Mouse (Mus musculus): ENCODE data around the gene Nosip. TPM values are rescaled to one million over a fixed set of nuclear protein-coding genes. Genes with fewer than 3 reads are reported as not detected.

Gene Nosip
- polyA plus RNA-seq, 1 experiment from 2014 or later = 63.0 TPM

DNA sequence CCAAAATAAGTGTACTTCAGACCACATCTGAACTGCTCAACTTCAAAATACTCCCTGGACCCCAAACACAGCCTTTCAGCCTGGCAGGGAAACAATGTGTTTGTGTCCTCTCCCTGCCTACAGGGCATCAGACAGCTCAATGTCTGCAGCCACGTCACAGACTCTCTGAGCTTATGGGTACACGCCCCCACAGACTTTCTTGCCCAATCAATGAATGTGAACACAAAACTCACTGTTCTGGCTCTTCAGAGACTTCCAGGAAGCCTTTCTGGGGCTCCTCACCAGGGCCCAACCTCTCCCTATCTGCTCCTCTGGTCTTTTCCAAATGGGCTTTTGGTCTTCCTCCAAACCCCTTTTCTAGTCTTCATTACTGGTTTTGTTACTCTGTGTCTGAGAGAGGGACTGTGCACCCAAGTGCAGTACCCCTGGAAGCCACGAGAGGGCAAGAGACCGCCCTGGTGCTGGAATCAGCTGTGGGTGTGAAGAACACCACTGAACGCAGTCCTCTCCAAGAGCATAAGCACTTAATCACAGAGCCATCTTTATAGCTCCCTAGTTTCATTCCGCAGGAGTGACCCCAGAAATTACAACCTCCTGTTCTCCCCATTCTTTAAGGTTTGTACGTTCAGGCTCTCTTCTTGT lies 24.4 kb upstream of the Nosip start:
- Histone ChIP-seq H3K27ac (no peak overlapping the region; the same call in 1 of the 2 replicates), H3K4me3 (no peak overlapping the region), H3K9me3 (no peaks in the 10 kb centered on the region), H3K9ac (no peak overlapping the region), H3K4me2 (no peak overlapping the region), H3K36me3 (peaks cover 99% of the 10 kb centered on the region), H3K27me3 (no peaks in the 10 kb centered on the region), H3K4me1 (0 out of 2 replicates have a peak, but pooled peaks cover 4% of the 10 kb centered on the region)
- WGBS = 72% methylated on average over 7 of the region's 7 CpGs
- ATAC-seq (ENCODE audit: insufficient number of reproducible peaks, low FRiP score, low TSS enrichment, low read depth) = no peak

DNA sequence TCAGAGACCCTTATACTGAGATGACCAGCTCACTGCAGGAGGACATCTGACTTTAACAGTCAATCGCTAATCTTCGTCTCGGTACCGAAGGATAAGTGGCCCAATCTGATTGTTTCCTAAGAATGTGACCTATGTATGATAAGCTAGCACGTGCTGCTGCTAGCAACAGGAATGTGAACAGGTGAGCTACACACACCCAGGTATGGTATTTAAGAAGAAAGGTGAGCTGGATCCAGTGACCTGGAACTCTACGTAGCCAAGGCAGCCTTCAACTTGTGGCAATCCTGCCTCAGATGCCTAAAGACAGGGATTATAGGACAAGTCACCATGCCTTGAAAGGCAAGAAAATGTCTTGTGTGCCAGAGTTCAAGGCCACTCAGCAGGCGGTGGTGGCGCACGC lies 23.8 kb upstream of the Nosip start:
- H3K36me3 ChIP-seq = peaks cover 99% of the 10 kb centered on the region
- no peak overlapping the region for H3K4me3 ChIP-seq
- H3K27ac ChIP-seq = no peak overlapping the region
- 92% methylated on average over 9 of the region's 9 CpGs for WGBS
- H3K4me1 ChIP-seq = 0 out of 2 replicates have a peak, but pooled peaks cover 4% of the 10 kb centered on the region
- H3K9me3 ChIP-seq = no peaks in the 10 kb centered on the region
- no peaks in the 10 kb centered on the region for H3K27me3 ChIP-seq
- ATAC-seq (ENCODE audit: insufficient number of reproducible peaks, low FRiP score, low TSS enrichment, low read depth) = no peak
- H3K9ac ChIP-seq = no peak overlapping the region
- H3K4me2 ChIP-seq = no peak overlapping the region

DNA sequence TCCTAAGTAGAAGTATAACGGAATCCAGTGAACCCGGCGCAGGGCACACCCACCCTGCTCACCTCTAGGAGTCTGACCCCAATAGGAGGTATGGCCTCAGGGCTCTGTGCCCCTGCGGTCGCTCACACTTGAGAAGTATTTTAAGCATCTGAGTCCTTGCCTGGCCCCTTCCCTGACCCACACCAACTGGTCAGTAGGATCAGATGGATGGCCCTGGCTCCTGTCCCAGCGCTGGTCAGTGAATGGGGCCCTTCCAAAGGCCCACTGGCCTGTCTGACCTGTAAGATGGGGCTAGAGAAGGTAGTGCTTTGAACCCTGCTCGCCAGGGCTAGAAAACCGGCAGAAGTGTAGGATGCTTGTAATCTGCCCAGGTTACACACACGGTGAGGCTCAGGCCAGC lies 21.4 kb upstream of the Nosip start:
- Histone ChIP-seq H3K4me3 (no peak overlapping the region), H3K9ac (no peak overlapping the region), H3K9me3 (no peaks in the 10 kb centered on the region), H3K27me3 (no peaks in the 10 kb centered on the region), H3K27ac (no peak overlapping the region), H3K36me3 (peaks cover 97% of the 10 kb centered on the region), H3K4me2 (no peak overlapping the region), H3K4me1 (0 out of 2 replicates have a peak, but pooled peaks cover 4% of the 10 kb centered on the region)
- no peak for ATAC-seq (ENCODE audit: insufficient number of reproducible peaks, low FRiP score, low TSS enrichment, low read depth)
- WGBS = 94% methylated on average over 9 of the region's 9 CpGs

- H3K27ac ChIP-seq = no peak overlapping the region
- peaks cover 97% of the 10 kb centered on the region for H3K36me3 ChIP-seq
- 94% methylated on average over 14 of the region's 14 CpGs for WGBS
- H3K4me2 ChIP-seq = no peak overlapping the region
- H3K4me1 ChIP-seq = 0 out of 2 replicates have a peak, but pooled peaks cover 3% of the 10 kb centered on the region
- H3K27me3 ChIP-seq = no peaks in the 10 kb centered on the region
- H3K4me3 ChIP-seq = no peak overlapping the region
- H3K9ac ChIP-seq = no peak overlapping the region
- H3K9me3 ChIP-seq = no peaks in the 10 kb centered on the region
- ATAC-seq (ENCODE audit: insufficient number of reproducible peaks, low FRiP score, low TSS enrichment, low read depth) = no peak
Measured at GRCm38 (mm10) chr7:45043307-45043706, 18.9 kb upstream of the Nosip start.

GRCm38 (mm10) chr7:45045741-45046140 lies 16.5 kb upstream of the Nosip start:
- peaks cover 15% of the 10 kb centered on the region for H3K4me1 ChIP-seq
- ATAC-seq (ENCODE audit: insufficient number of reproducible peaks, low FRiP score, low TSS enrichment, low read depth) = no peak
- 91% methylated on average over 22 of the region's 22 CpGs for WGBS
- H3K9me3 ChIP-seq = no peaks in the 10 kb centered on the region
- H3K4me3 ChIP-seq = no peak overlapping the region
- H3K27me3 ChIP-seq = no peaks in the 10 kb centered on the region
- peaks cover 95% of the 10 kb centered on the region for H3K36me3 ChIP-seq
- H3K9ac ChIP-seq = no peak overlapping the region
- no peak overlapping the region for H3K4me2 ChIP-seq
- H3K27ac ChIP-seq = no peak overlapping the region

- Histone ChIP-seq H3K27ac (no peak overlapping the region), H3K27me3 (no peaks in the 10 kb centered on the region), H3K4me2 (no peak overlapping the region), H3K4me1 (peaks cover 27% of the 10 kb centered on the region), H3K9ac (no peak overlapping the region), H3K36me3 (peaks cover 83% of the 10 kb centered on the region), H3K4me3 (no peak overlapping the region), H3K9me3 (no peaks in the 10 kb centered on the region)
- ATAC-seq (ENCODE audit: insufficient number of reproducible peaks, low FRiP score, low TSS enrichment, low read depth) = no peak
- 95% methylated on average over 26 of the region's 26 CpGs for WGBS
Measured at GRCm38 (mm10) chr7:45046853-45047350, 15.3 kb upstream of the Nosip start.

DNA sequence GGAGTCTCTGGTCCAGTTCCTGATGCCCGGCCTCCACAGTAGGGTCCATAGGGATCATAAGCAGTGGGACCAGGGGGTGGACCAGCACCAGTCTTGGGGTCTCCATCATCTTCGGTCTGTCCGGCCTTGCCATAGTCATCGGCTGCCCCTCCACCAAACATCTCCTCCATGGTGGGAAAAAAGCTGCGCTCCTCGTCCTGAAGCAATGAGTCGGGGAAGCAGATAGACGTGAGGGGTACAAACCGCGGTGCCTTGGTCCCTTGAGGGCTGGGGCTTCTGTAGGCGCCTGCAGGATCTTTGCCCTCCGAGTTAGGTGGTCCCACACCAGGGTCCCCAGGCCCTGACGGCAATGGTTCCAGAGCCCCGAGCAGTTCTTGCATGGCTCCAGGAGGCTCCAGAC lies 14.7 kb upstream of the Nosip start:
- Histone ChIP-seq H3K27me3 (no peaks in the 10 kb centered on the region), H3K4me2 (no peak overlapping the region), H3K4me3 (no peak overlapping the region), H3K4me1 (peaks cover 31% of the 10 kb centered on the region), H3K36me3 (peaks cover 77% of the 10 kb centered on the region), H3K9ac (no peak overlapping the region), H3K9me3 (no peaks in the 10 kb centered on the region), H3K27ac (no peak overlapping the region)
- WGBS = 96% methylated on average over 14 of the region's 14 CpGs
- no peak for ATAC-seq (ENCODE audit: insufficient number of reproducible peaks, low FRiP score, low TSS enrichment, low read depth)

- H3K4me3 ChIP-seq = no peak overlapping the region
- 91% methylated on average over 37 of the region's 38 CpGs for WGBS
- H3K27ac ChIP-seq = no peak overlapping the region
Measured at GRCm38 (mm10) chr7:45048001-45048890, 14.0 kb upstream of the Nosip start.

DNA sequence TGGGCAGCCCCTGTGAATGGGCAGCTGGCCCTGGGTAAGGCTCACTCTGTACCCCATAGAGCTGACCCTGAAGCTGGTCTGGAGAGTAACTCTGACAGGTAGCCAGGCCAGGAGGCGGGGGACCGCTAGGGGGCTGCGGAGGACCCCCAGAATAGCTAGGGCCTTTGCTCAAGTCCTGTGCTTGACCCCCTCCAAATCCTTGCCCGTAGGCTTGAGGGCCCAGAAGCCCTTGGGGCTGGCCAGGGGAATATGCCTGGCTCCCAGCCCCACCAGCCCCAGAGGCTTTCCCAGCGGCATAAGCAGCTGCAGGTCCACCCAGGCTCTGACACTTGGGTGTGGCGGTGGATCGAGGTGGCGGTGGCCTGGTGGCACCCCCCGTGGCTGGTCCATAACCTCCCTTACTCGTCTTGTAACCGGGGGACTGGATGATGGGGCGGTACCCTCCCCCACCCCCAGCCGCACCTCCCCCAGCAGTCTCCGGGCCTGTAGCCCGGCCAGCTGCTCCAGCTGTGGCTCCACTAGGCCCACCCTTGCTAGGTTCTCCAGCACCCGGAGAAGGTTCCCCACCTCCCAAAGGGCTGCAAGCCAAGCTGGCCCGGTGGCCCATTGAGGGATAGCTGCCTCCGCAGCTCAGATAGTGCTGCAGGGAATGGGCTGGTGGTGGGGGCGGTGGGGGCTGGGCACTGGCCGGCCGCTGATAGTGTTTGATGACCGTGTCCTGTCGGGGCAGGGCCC lies 13.1 kb upstream of the Nosip start:
- WGBS = 90% methylated on average over 23 of the region's 23 CpGs
- no peaks in the 10 kb centered on the region for H3K9me3 ChIP-seq
- H3K27ac ChIP-seq = no peak overlapping the region

More at GRCm38 (mm10) chr7:45048001-45048890, 14.0 kb upstream of the Nosip start:
- Histone ChIP-seq H3K9ac (no peak overlapping the region), H3K4me2 (peak overlapping the region; percentile 5; the same call in 1 of the 2 replicates), H3K9me3 (no peaks in the 10 kb centered on the region), H3K27me3 (no peaks in the 10 kb centered on the region), H3K4me1 (peaks cover 31% of the 10 kb centered on the region), H3K36me3 (peaks cover 70% of the 10 kb centered on the region)
- no peak for ATAC-seq (ENCODE audit: insufficient number of reproducible peaks, low FRiP score, low TSS enrichment, low read depth)

DNA sequence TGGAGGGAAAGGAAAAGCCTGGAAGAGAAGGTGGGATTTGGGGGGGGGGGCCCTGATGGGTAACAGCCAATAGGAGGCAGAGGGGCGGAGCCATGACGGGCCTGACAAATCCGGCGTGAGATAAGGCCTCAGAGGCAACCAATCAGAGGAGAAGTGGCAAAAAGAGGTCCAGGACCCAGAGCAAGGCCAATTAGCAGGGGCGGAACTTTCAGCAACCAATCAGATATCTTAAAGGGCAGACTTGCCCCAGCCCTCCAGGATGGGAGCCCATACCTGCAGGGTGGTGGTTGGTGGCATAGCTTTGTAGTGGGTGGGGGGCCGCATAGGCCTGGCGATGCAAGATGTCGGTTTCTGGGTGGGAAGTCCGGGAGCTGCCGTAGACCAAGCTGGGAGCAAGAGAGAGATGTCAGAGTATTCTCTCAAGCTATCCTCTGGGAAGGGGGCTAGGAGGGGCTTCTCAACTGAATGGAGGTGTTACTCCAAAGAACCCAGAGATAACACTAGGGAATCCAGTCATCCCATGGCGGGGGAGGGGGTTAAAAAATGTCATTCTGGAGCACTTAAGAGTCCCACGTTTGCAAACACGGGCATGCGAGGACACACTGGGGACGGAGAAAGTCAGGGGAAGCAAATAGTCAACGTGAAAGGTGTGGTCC lies 11.2 kb upstream of the Nosip start:
- peaks cover 43% of the 10 kb centered on the region for H3K36me3 ChIP-seq

More for the DNA sequence above, 13.1 kb upstream of the Nosip start:
- Histone ChIP-seq H3K4me1 (peaks cover 31% of the 10 kb centered on the region), H3K27me3 (no peaks in the 10 kb centered on the region), H3K4me2 (no peak overlapping the region), H3K36me3 (peaks cover 61% of the 10 kb centered on the region), H3K4me3 (no peak overlapping the region), H3K9ac (no peak overlapping the region)
- no peak for ATAC-seq (ENCODE audit: insufficient number of reproducible peaks, low FRiP score, low TSS enrichment, low read depth)

GRCm38 (mm10) chr7:45051601-45051974 lies 10.6 kb upstream of the Nosip start:
- Histone ChIP-seq H3K9me3 (no peaks in the 10 kb centered on the region), H3K4me2 (peak overlapping the region; percentile 89), H3K4me1 (peaks cover 35% of the 10 kb centered on the region), H3K36me3 (peaks cover 38% of the 10 kb centered on the region), H3K27me3 (no peaks in the 10 kb centered on the region), H3K4me3 (peak overlapping the region; percentile 82), H3K9ac (peak overlapping the region; percentile 84), H3K27ac (peak overlapping the region; percentile 100)
- no peak for ATAC-seq (ENCODE audit: insufficient number of reproducible peaks, low FRiP score, low TSS enrichment, low read depth)
- WGBS = 2% methylated on average over 13 of the region's 13 CpGs

More for the DNA sequence above, 11.2 kb upstream of the Nosip start:
- 0 out of 2 replicates have a peak, but pooled peaks have one; percentile 8 for ATAC-seq (ENCODE audit: insufficient number of reproducible peaks, low FRiP score, low TSS enrichment, low read depth)
- 8% methylated on average over 16 of the region's 16 CpGs for WGBS
- Histone ChIP-seq H3K27ac (peak overlapping the region; percentile 100), H3K4me1 (peaks cover 35% of the 10 kb centered on the region), H3K4me3 (peak overlapping the region; percentile 82), H3K27me3 (no peaks in the 10 kb centered on the region), H3K9me3 (no peaks in the 10 kb centered on the region), H3K4me2 (peak overlapping the region; percentile 89), H3K9ac (0 out of 2 replicates have a peak overlapping the region, but pooled peaks have one; percentile 84)

All from limb, embryonic 15.5 days (tissue).